Mouse (Mus musculus) stomach, embryonic 16.5 days (tissue): Measurements from ENCODE around the gene Olfr459. TPM values are rescaled to one million over a fixed set of nuclear protein-coding genes. Genes with fewer than 3 reads are reported as not detected.

Source experiments
- ATAC-seq: fragments of 200-750 bp; cut with Nextera tagmentation; 2 replicates; pipeline ENCODE4 v1.8.0; 2017; ENCODE audit warnings: moderate number of reproducible peaks, moderate TSS enrichment; ENCODE audit not compliant: insufficient read depth, low FRiP score
- H3K27ac ChIP-seq: fragments of 300-500 bp; sonication (generic); 2 replicates; pipeline ENCODE4 v1.5.1; 2014; ENCODE audit warnings: low read length
- H3K27me3 ChIP-seq: fragments of 300-500 bp; sonication (generic); 2 replicates; pipeline ENCODE4 v1.6.1; 2014; ENCODE audit warnings: low read length, control low read depth, mixed read lengths; ENCODE audit not compliant: control insufficient read depth, insufficient read depth
- H3K36me3 ChIP-seq: fragments of 300-500 bp; sonication (generic); 2 replicates; pipeline ENCODE4 v1.6.1; 2014; ENCODE audit warnings: low read length; ENCODE audit not compliant: control insufficient read depth, insufficient read depth
- H3K4me1 ChIP-seq: fragments of 300-500 bp; sonication (generic); 2 replicates; pipeline ENCODE4 v1.6.1; 2014; ENCODE audit warnings: low read length, control low read depth, mixed read lengths; ENCODE audit not compliant: control insufficient read depth, insufficient read depth
- H3K4me2 ChIP-seq: fragments of 300-500 bp; sonication (generic); 2 replicates; pipeline ENCODE4 v1.6.1; 2014; ENCODE audit warnings: low read depth, low read length, mixed read lengths
- H3K4me3 ChIP-seq: fragments of 300-500 bp; sonication (generic); replicated peaks from 2 replicates; pipeline ENCODE4 v1.5.1; 2014; ENCODE audit warnings: mild to moderate bottlenecking, low read length
- H3K9ac ChIP-seq: fragments of 300-500 bp; sonication (generic); 2 replicates; pipeline ENCODE4 v1.6.1; 2014; ENCODE audit warnings: low read length
- H3K9me3 ChIP-seq: fragments of 300-500 bp; sonication (generic); replicated peaks from 2 replicates; pipeline ENCODE4 v1.6.1; 2016; ENCODE audit warnings: low read length, control low read depth; ENCODE audit not compliant: control insufficient read depth
- WGBS: fragments of 180-500 bp; shearing (Covaris S2); extraction: QIAGEN DNeasy Blood & Tissue Kit; methylation state at CpG from one replicate; pipeline ENCODE4 v1.1.7; 2014; 5-methylcytosine and 5-hydroxymethylcytosine counted together
- polyA plus RNA-seq: library from polyadenylated mRNA; unstranded; fragments of >200 nt; fragmentation: Nextera tagmentation; extraction: Ambion mirVana; gene quantifications from 2 replicates; pipeline ENCODE4 v1.2.1, GENCODE M21; 2015

Gene Olfr459
- polyA plus RNA-seq, 1 experiment from 2014 or later: not detected

GRCm38 (mm10) chr6:41758421-41758820 lies 16.6 kb downstream of the Olfr459 start:
- H3K4me3 ChIP-seq: no peak overlapping the region
- H3K9ac ChIP-seq: no peak overlapping the region
- no peaks in the 10 kb centered on the region for H3K9me3 ChIP-seq
- no peaks in the 10 kb centered on the region for H3K36me3 ChIP-seq
- H3K4me2 ChIP-seq: no peak overlapping the region
- WGBS: 80% methylated on average over 1 of the region's 1 CpGs
- ATAC-seq: no peak
- no peaks in the 10 kb centered on the region for H3K27me3 ChIP-seq
- H3K4me1 ChIP-seq: no peaks in the 10 kb centered on the region
- no peak overlapping the region for H3K27ac ChIP-seq

- H3K9ac ChIP-seq: no peak overlapping the region
- H3K36me3 ChIP-seq: no peaks in the 10 kb centered on the region
- no peaks in the 10 kb centered on the region for H3K4me1 ChIP-seq
- WGBS: 75% methylated on average over 3 of the region's 3 CpGs
- no peak overlapping the region for H3K4me3 ChIP-seq
- no peak overlapping the region for H3K27ac ChIP-seq
- no peak overlapping the region for H3K4me2 ChIP-seq
- H3K9me3 ChIP-seq: no peaks in the 10 kb centered on the region
- ATAC-seq: no peak
- no peaks in the 10 kb centered on the region for H3K27me3 ChIP-seq
These were observed 17.8 kb downstream of the Olfr459 start for GRCm38 (mm10) chr6:41757199-41757598.

GRCm38 (mm10) chr6:41754626-41755025 lies 20.4 kb downstream of the Olfr459 start:
- H3K4me1 ChIP-seq: no peaks in the 10 kb centered on the region
- 52% methylated on average over 6 of the region's 6 CpGs for WGBS
- H3K36me3 ChIP-seq: no peaks in the 10 kb centered on the region
- H3K27me3 ChIP-seq: no peaks in the 10 kb centered on the region
- no peak for ATAC-seq
- H3K27ac ChIP-seq: no peak overlapping the region
- no peak overlapping the region for H3K4me3 ChIP-seq
- no peak overlapping the region for H3K9ac ChIP-seq
- no peak overlapping the region for H3K4me2 ChIP-seq
- no peaks in the 10 kb centered on the region for H3K9me3 ChIP-seq

GRCm38 (mm10) chr6:41744664-41745392 lies 30.1 kb downstream of the Olfr459 start:
- Histone ChIP-seq H3K4me2 (no peak overlapping the region), H3K9ac (no peak overlapping the region), H3K27ac (no peak overlapping the region), H3K27me3 (no peaks in the 10 kb centered on the region), H3K4me1 (no peaks in the 10 kb centered on the region), H3K36me3 (no peaks in the 10 kb centered on the region), H3K9me3 (no peaks in the 10 kb centered on the region), H3K4me3 (no peak overlapping the region)
- WGBS: 63% methylated on average over 5 of the region's 5 CpGs
- ATAC-seq: no peak

- ATAC-seq: no peak
- no peaks in the 10 kb centered on the region for H3K4me1 ChIP-seq
- no peaks in the 10 kb centered on the region for H3K27me3 ChIP-seq
- H3K27ac ChIP-seq: no peak overlapping the region
- H3K9ac ChIP-seq: no peak overlapping the region
- no peak overlapping the region for H3K4me2 ChIP-seq
- H3K4me3 ChIP-seq: no peak overlapping the region
- H3K36me3 ChIP-seq: no peaks in the 10 kb centered on the region
- no peaks in the 10 kb centered on the region for H3K9me3 ChIP-seq
These were observed 33.9 kb downstream of the Olfr459 start for GRCm38 (mm10) chr6:41741101-41741500.

- no peak overlapping the region for H3K4me2 ChIP-seq
- H3K27me3 ChIP-seq: no peaks in the 10 kb centered on the region
- 87% methylated on average over 5 of the region's 5 CpGs for WGBS
- H3K4me1 ChIP-seq: no peaks in the 10 kb centered on the region
- no peaks in the 10 kb centered on the region for H3K9me3 ChIP-seq
- no peak overlapping the region for H3K4me3 ChIP-seq
- no peak overlapping the region for H3K9ac ChIP-seq
- ATAC-seq: no peak
- H3K36me3 ChIP-seq: no peaks in the 10 kb centered on the region
- H3K27ac ChIP-seq: no peak overlapping the region
These were observed 40.1 kb downstream of the Olfr459 start for GRCm38 (mm10) chr6:41734719-41735470.

GRCm38 (mm10) chr6:41727989-41728609 lies 46.9 kb downstream of the Olfr459 start:
- 68% methylated on average over 1 of the region's 1 CpGs for WGBS
- Histone ChIP-seq H3K4me1 (no peaks in the 10 kb centered on the region), H3K9me3 (no peaks in the 10 kb centered on the region), H3K4me3 (no peak overlapping the region), H3K9ac (no peak overlapping the region), H3K27me3 (no peaks in the 10 kb centered on the region), H3K27ac (no peak overlapping the region), H3K36me3 (no peaks in the 10 kb centered on the region), H3K4me2 (no peak overlapping the region)
- ATAC-seq: no peak

GRCm38 (mm10) chr6:41721430-41721829 lies 53.5 kb downstream of the Olfr459 start:
- Histone ChIP-seq H3K9me3 (no peaks in the 10 kb centered on the region), H3K9ac (no peak overlapping the region), H3K27ac (no peak overlapping the region), H3K36me3 (no peaks in the 10 kb centered on the region), H3K4me2 (no peak overlapping the region), H3K27me3 (no peaks in the 10 kb centered on the region), H3K4me1 (no peaks in the 10 kb centered on the region), H3K4me3 (no peak overlapping the region)
- WGBS: 84% methylated on average over 2 of the region's 2 CpGs
- no peak for ATAC-seq
